Mouse (Mus musculus): Measurements from ENCODE around the gene Pigw. TPM values are rescaled to one million over a fixed set of nuclear protein-coding genes. Genes with fewer than 3 reads are reported as not detected.
A peak's percentile ranks its signal among the peaks of the same experiment; 100 is the strongest.

Pigw gene
- total and polyA plus RNA-seq, 2 experiments, result 1.5 to 4.8 TPM

DNA sequence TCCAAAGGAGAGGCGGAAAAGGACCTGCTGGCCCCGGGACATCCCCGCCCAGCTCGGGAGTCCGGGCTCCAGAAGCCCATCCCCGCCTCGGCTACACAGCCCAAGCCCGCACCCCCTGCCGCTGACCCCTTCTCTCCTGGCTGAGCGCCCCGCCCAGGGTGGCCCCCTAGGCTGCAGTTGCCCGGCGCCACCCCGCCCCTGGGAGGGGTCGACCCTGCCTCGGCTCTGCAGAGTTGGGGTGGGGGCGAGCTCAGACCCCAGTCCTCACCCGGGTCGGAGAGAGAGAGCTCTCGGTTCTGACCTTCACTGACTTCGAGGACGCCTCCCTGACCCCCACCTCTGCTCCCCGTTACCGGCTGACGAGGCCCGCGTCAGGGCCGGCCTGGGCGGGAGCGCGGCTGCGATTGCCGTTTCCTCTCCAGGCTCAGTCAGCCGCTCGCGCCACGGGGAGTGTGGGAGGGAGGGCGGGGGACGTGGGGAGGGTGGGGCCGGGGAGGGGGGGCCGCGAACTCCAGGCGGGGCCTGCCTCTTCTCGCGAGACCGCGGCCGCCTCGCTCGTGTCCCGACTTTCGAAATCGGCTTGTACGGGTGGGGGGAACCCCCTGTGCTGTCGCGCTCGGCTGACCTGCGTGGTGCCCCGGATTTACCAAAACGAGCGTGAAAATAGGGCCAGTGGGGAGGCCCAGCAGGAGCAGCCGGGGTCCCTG is 9.6 kb downstream of the Pigw start, which contains the start of gene Ggnbp2:
TSS of gene Ggnbp2 (minus strand) at position 481 of the 707 bp plus-strand sequence.
- 0 out of 2 replicates have a peak, but pooled peaks cover 2% of the 10 kb centered on the region for H3K36me3 ChIP-seq (ENCODE audit: control insufficient read depth, insufficient read depth, low read length)
- WGBS, result under 1% methylated on average over 44 of the region's 62 CpGs
- H3K27ac ChIP-seq (replicated peaks; ENCODE audit: insufficient read depth, low read depth, low read length), result peak within 1 kb of the TSS; percentile 100
- H3K27me3 ChIP-seq (ENCODE audit: control insufficient read depth, insufficient read depth, low read length), result no peaks in the 10 kb centered on the region
- H3K79me2 ChIP-seq (ENCODE audit: control insufficient read depth, insufficient read depth, low read length), result peaks cover 9% of the 10 kb centered on the region; the same call in 1 of the 2 replicates
- peak within 1 kb of the TSS; percentile 97 for H3K9ac ChIP-seq (ENCODE audit: low read depth, low read length)
- peaks cover 12% of the 10 kb centered on the region for H3K4me1 ChIP-seq (ENCODE audit: control insufficient read depth, insufficient read depth, low read length)
- H3K4me3 ChIP-seq (ENCODE audit: insufficient read depth, low read depth, low read length), result peak within 1 kb of the TSS; percentile 92
- TF ChIP-seq CTCF (IDR thresholded peaks at IDR 0.05; ENCODE audit: low read depth, low read length), result no peak
- peak; percentile 58; the same call in 1 of the 2 replicates for TF ChIP-seq POLR2A (IDR thresholded peaks at IDR 0.05; ENCODE audit: extremely low read depth, insufficient read depth, low read length)
- DNase-seq (ENCODE audit: extremely low read depth, low read depth, low spot score), result peak; percentile 76

DNA sequence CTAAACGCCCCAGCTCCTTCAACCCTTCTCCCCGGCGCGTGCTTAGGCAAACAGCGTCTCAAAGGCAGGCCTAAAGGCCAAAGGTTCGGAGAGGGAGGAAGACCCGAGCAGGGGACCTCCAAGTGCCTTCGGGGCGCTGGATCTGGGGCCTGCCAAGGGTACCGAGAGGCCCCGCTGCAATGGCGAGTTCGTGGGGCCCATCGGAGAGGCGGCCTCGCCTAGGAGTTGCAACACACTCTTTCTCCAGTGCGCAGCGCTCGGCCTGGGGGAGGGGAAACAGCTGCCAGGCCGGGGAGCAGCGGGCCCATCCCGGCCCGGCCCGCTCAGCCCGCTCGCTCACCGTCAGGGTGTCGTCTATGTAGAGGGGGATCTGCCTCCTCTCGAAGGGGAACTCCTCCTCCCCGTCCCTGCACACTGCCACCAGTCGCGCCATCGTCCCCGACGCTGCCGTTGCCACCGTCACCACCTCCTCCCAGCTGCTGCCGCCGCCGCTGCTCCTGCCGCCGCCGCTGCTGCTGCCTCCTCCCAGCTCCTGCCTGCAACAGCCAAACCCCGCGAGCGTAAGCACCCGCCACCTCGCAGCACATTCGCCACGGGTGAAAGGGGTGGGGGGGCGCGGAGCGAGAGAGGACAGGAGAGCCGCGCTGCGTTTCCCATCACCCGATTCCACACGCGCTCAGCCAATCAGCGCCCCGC is 10.4 kb downstream of the Pigw start:
- Histone ChIP-seq H3K36me3 (ENCODE audit: control insufficient read depth, insufficient read depth, low read length) (0 out of 2 replicates have a peak, but pooled peaks cover 3% of the 10 kb centered on the region), H3K9ac (ENCODE audit: low read depth, low read length) (peak overlapping the region; percentile 87), H3K27me3 (ENCODE audit: control insufficient read depth, insufficient read depth, low read length) (no peaks in the 10 kb centered on the region), H3K27ac (replicated peaks; ENCODE audit: insufficient read depth, low read depth, low read length) (peak overlapping the region; percentile 85), H3K4me3 (ENCODE audit: insufficient read depth, low read depth, low read length) (peak overlapping the region; percentile 84), H3K4me1 (ENCODE audit: control insufficient read depth, insufficient read depth, low read length) (peaks cover 14% of the 10 kb centered on the region), H3K79me2 (ENCODE audit: control insufficient read depth, insufficient read depth, low read length) (peaks cover 10% of the 10 kb centered on the region; the same call in 1 of the 2 replicates)
- TF ChIP-seq POLR2A (IDR thresholded peaks at IDR 0.05; ENCODE audit: extremely low read depth, insufficient read depth, low read length), result peak; percentile 90
- TF ChIP-seq CTCF (IDR thresholded peaks at IDR 0.05; ENCODE audit: low read depth, low read length), result no peak
- DNase-seq (ENCODE audit: extremely low read depth, low read depth, low spot score), result peak; percentile 81
- WGBS, result under 1% methylated on average over 60 of the region's 61 CpGs

DNA sequence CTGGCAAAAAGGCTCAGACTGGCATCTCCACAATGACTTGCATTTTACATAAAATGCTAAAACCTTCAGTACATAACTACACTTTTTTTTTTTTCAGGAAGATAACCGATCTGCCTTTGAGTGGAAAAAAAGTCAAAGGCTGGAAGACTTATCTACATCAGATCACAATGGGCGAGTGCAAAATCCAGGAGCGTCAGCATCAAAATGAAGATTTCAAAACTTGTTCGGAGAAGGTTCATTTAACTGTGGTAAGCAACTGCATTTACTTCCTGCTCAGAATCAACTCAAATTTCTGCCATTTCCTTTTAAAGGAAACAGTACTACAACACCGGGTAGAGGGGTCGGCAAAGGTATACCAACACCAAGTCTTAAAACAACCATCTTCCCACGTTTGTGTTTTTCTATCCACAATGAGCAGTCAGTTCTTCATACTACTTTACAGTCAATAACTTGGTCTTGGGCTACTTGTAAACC is 11.3 kb downstream of the Pigw start:
- Histone ChIP-seq H3K79me2 (ENCODE audit: control insufficient read depth, insufficient read depth, low read length) (peaks cover 12% of the 10 kb centered on the region; the same call in 1 of the 2 replicates), H3K4me1 (ENCODE audit: control insufficient read depth, insufficient read depth, low read length) (peaks cover 18% of the 10 kb centered on the region), H3K27me3 (ENCODE audit: control insufficient read depth, insufficient read depth, low read length) (no peaks in the 10 kb centered on the region), H3K4me3 (ENCODE audit: insufficient read depth, low read depth, low read length) (peak overlapping the region; percentile 84), H3K9ac (ENCODE audit: low read depth, low read length) (peak overlapping the region; percentile 87), H3K36me3 (ENCODE audit: control insufficient read depth, insufficient read depth, low read length) (peaks cover 4% of the 10 kb centered on the region; the same call in 1 of the 2 replicates), H3K27ac (replicated peaks; ENCODE audit: insufficient read depth, low read depth, low read length) (peak overlapping the region; percentile 85; the same call in 1 of the 2 replicates)
- TF ChIP-seq CTCF (IDR thresholded peaks at IDR 0.05; ENCODE audit: low read depth, low read length) (no peak), POLR2A (IDR thresholded peaks at IDR 0.05; ENCODE audit: extremely low read depth, insufficient read depth, low read length) (no peak)
- under 1% methylated on average over 7 of the region's 7 CpGs for WGBS
- peak; percentile 62 for DNase-seq (ENCODE audit: extremely low read depth, low read depth, low spot score)

DNA sequence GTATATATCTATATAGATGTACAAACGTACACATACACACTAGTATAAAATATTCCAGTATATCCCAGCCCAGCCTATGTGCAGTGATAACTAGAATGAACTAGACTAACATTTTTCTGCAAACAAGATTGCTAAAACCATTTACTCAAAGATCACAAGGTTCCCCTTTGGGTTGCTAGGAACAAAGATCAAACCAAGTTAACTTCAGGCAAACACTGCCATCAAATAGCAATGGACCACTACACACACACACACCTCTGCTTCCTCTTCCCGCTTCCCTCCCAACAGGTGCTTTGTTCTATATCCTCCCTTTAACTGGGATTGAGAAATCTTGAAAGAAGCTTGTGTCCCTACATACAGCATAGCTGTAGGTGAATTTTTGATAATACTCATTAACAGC is 12.5 kb downstream of the Pigw start:
- H3K4me1 ChIP-seq (ENCODE audit: control insufficient read depth, insufficient read depth, low read length), result peaks cover 22% of the 10 kb centered on the region
- H3K9ac ChIP-seq (ENCODE audit: low read depth, low read length), result no peak overlapping the region
- H3K27me3 ChIP-seq (ENCODE audit: control insufficient read depth, insufficient read depth, low read length), result no peaks in the 10 kb centered on the region
- peak; percentile 93 for DNase-seq (ENCODE audit: extremely low read depth, low read depth, low spot score)
- TF ChIP-seq CTCF (IDR thresholded peaks at IDR 0.05; ENCODE audit: low read depth, low read length) (no peak), POLR2A (IDR thresholded peaks at IDR 0.05; ENCODE audit: extremely low read depth, insufficient read depth, low read length) (no peak)
- H3K27ac ChIP-seq (replicated peaks; ENCODE audit: insufficient read depth, low read depth, low read length), result no peak overlapping the region
- peaks cover 8% of the 10 kb centered on the region; the same call in 1 of the 2 replicates for H3K36me3 ChIP-seq (ENCODE audit: control insufficient read depth, insufficient read depth, low read length)
- WGBS, result 20% methylated on average over 2 of the region's 2 CpGs
- H3K79me2 ChIP-seq (ENCODE audit: control insufficient read depth, insufficient read depth, low read length), result peaks cover 17% of the 10 kb centered on the region
- peak overlapping the region; percentile 39; the same call in 1 of the 2 replicates for H3K4me3 ChIP-seq (ENCODE audit: insufficient read depth, low read depth, low read length)

DNA sequence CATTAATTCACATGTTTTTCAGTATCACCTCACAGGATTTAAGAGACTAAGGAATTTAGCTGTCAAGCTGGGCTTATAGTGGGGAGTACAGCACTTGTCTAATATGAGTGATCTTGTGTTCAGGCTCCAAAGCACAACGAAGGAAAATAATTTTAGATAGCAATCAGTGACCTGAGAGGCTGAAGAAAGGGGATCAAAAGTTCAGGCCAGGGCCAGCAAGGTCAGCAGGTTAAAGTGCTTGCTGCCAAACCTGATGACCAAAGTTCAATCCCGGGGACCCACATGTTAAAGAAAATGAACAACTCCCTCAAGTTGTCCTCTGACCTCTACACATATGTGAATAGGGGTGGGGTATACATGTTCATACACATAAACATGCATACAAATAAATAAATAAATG is 14.8 kb downstream of the Pigw start:
- H3K36me3 ChIP-seq (ENCODE audit: control insufficient read depth, insufficient read depth, low read length), result peaks cover 22% of the 10 kb centered on the region
- H3K9ac ChIP-seq (ENCODE audit: low read depth, low read length), result no peak overlapping the region
- TF ChIP-seq CTCF (IDR thresholded peaks at IDR 0.05; ENCODE audit: low read depth, low read length) (no peak), POLR2A (IDR thresholded peaks at IDR 0.05; ENCODE audit: extremely low read depth, insufficient read depth, low read length) (no peak)
- peak; percentile 93 for DNase-seq (ENCODE audit: extremely low read depth, low read depth, low spot score)
- peak overlapping the region; percentile 91 for H3K27ac ChIP-seq (replicated peaks; ENCODE audit: insufficient read depth, low read depth, low read length)
- peaks cover 17% of the 10 kb centered on the region for H3K79me2 ChIP-seq (ENCODE audit: control insufficient read depth, insufficient read depth, low read length)
- H3K4me3 ChIP-seq (ENCODE audit: insufficient read depth, low read depth, low read length), result no peak overlapping the region
- H3K27me3 ChIP-seq (ENCODE audit: control insufficient read depth, insufficient read depth, low read length), result no peaks in the 10 kb centered on the region
- WGBS, result 11% methylated on average over 2 of the region's 2 CpGs
- H3K4me1 ChIP-seq (ENCODE audit: control insufficient read depth, insufficient read depth, low read length), result peaks cover 22% of the 10 kb centered on the region
